Mouse (Mus musculus) adrenal gland, postnatal 14 days (tissue): Measurements from ENCODE around the gene Socs4. TPM values are rescaled to one million over a fixed set of nuclear protein-coding genes. Genes with fewer than 3 reads are reported as not detected.

Source experiments
- DNase-seq: peaks from one replicate; pipeline ENCODE4 v3.0.0; 2021; ENCODE audit warnings: mixed read lengths
- long read RNA-seq, 2 experiments: library from polyadenylated mRNA; stranded (forward); transcript quantifications; one replicate each; pipeline ENCODE4 v2.0.0; 2021
- total RNA-seq: library from RNA; stranded (reverse); gene quantifications from 2 replicates; pipeline ENCODE4 v1.2.3, GENCODE M21; 2021

Socs4 gene
- 22.7 and 24.2 TPM in 2 replicates for total RNA-seq
- long read RNA-seq, experiment 1, full-length matches to known transcripts, result 2 of 4 reads
- long read RNA-seq, experiment 1, partial matches to known transcripts, result 0 of 4 reads
- long read RNA-seq, experiment 1, other reads (novel, unspliced or antisense), result 2 of 4 reads
- long read RNA-seq, experiment 2, full-length matches to known transcripts, result 3 of 4 reads
- long read RNA-seq, experiment 2, partial matches to known transcripts, result 0 of 4 reads
- long read RNA-seq, experiment 2, other reads (novel, unspliced or antisense), result 1 of 4 reads

DNA sequence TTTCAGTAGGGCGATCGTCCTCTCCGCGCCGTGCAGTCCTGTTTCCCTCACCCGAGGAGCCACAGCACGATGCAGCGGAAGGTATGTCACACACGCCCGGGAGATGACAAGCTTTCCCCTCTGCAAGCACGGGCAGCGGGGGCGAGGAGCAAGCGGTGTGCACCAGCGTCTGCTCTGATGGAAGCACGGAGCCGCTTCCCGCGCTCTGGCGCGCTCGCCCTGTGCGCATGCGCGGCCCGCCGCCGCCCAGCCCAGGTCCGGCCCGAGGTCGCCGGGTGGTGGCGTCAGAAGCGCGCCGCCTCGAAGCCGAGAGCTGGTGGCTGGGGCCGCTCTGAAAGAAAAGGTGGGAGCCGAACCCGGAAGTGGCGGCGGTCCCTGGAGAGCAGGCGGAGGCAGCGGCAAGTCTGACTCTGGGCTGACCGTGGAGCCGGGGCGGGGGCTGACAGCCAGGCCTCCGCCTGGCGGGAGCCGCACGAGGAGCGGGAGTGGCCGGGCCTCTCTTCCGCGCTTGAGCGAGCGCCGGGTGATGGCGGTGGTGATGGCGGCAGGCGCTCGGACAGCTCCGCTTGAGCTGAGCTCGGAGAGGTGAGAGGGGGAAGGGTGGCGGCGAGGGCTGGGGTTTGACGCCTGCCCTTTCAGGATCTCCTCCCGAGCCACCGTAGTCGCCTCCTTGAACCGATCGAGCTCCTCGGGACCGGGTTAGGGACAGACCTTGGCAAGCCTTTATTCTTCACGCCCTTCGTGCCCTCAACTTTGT lies at the start of gene Socs4, which contains the start of gene Wdhd1:
TSS of gene Socs4 (plus strand) at position 295 of the 757 bp plus-strand sequence.
TSS of gene Wdhd1 (minus strand) at position 221 of the 757 bp plus-strand sequence.
- DNase-seq, result peak; percentile 98

DNA sequence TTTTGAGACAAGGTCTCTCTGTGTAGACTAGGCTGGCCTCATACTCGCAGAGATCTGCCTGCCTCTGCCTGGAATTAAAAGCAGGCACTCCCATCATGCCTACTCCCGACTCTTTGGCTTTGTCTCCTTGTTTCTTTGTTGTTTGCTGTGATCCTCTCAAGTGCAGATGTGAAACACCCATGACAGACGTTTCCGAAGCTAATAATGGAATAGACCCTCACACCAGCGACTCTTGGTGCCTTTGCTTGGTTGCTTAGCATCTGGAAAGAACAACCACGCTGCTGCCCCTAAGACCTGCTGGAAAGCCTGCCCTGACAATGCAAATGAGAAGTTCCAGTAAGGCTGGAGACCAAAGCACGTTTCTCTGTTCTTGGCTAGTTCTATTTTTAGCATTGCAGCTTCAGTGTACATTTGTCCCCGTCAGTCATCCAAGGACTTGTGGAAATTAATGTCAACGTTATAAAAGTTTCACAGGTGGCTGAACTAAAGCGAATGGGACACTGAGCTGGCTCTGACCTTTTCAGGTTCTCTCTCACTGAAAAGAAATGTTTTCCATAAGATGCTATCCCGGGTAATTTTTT lies 46.8 kb upstream of the Socs4 start:
- no peak for DNase-seq

DNA sequence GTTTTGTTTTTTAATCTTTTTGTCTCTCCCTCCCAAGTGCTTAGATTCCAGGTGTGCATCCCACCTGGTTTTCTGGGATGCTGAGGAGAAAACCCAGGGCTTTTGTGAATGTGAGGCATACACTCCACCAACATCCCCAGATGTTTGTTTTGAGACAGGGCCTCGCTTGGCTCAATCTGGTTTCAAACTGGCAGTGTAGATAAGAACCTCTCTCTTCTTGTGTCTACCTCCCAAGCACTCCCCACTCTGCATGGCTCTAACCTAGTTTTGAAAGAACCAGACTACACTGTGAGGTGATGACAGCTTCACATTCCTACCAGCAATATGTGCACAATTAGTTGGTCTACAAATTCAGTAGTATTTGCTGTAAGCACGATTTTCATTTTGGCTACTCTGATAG lies 43.1 kb upstream of the Socs4 start:
- no peak for DNase-seq

DNA sequence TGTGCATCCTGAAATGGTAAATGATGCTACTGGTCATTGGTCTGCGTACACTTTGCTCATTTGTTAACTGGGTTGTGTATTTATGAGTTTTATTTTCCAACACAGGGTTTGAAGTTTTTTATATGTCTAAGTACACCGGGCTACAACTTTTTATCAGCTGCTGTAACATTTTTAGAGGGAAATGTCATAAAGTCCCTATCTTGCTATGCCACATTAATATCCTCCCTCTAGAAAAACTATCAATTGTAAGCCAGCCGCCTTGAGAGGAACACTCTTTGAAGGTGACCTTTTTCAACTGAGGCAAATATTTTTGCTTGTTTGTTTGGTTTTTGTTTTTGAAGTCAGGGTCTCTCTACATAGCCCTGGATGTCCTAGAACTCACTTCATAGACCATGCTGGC lies 42.7 kb upstream of the Socs4 start:
- DNase-seq, result no peak

DNA sequence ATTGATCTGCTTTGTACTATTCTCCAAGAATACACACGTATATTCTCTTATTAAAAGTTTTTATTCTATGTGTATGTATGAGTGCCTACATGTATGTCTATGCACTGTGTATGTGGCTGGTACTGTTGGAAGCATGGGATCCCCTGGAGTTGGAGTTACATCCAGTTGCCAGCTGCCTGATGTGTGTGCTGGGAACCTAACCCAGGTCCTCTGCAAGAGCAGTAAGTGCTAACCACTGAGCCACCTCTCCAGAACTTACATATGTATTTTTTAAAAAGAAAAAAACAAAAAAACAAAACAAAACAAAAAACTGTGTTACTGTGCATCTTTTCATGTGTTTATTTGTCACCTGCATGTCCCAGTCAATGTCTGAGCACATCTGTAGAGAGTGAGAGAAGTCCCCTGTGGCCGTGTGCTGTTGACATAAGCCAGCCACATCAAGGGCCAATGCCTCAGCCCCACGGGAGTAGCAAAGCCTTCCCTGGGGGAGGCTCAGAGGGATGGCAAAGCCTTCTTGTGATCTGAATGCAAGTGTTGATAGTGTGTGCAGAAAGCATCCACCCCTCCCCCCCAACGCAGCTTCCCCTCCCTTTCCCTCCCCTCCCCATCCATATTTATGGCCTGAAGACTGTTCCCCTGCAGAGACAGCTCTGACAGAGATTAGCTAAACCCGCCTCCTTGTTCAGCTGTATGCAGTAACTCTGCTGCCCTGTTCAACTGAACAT lies 42.0 kb upstream of the Socs4 start:
- no peak for DNase-seq

DNA sequence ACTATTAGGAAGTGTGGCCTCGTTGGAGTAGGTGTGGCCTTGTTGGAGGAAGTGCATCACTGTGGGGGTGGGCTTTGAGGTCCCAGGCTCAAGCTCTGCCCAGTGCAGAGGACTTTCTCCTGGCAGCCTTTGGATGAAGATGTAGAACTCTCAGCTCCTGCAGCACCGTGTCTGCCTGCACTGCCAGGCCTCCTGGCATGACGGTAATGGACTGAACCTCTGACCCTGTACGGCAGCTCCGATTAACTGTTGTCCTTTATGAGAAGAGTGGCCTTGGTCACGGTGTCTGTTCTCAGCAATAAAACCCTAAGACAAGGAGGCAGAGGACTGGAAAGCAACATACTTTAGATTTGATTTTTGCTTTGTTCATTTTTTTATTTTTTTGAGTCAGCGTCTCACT lies 40.2 kb upstream of the Socs4 start:
- no peak for DNase-seq

DNA sequence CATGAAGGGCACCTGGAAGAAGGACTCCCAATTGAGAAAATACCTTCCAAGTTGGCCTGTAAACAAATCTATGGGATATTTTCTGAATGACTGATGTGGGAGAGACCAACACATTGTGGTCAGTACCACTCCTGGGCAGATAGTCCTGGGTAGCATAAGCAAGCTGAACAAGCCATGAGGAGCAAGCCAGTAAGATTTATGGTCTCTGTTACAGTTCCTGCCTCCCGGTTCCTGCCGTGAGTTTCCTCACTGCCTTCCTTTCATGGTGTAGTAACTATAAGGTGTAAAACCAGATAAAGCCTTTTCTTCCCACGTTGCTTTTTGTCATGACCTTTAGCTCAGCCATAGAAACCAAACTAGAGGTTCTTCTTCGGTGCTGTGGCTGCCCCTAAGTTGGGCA lies 39.4 kb upstream of the Socs4 start:
- DNase-seq, result no peak

DNA sequence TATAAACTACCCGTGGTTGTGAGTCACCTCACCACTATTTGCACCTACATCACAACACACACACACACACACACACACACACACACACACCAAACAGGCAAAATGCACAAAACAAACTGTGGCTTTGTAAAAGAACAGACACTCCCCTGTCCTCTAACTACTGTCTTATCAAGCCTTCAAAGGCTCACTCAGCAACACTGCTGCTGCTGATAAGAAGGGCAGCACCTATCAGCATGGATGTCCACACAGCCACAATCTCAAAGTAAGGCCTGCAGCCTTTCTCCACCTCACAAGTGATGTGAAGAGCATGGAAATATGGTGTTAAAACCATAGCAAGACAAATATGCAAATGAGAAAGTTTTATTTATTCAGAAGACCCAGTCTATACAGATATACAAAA lies 36.1 kb upstream of the Socs4 start:
- DNase-seq, result no peak

DNA sequence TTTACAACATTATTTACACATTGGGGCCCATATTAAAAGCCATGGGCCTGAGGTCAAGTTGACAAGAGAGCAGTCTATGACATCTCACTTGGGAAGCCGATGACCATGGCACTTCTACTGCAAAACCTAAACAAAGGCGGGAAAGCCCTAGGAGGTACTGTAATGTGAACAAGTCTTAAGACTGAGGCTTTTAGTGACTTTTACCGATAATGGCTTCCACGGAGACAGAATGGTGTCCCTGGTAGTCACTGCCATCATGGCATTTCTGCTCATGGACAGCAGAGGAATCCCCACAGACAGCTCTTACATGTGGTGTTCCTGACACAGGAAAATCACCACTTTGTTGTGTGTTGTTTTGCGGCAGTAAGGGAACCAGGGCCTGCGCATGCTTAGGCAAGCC lies 35.7 kb upstream of the Socs4 start:
- DNase-seq, result no peak

DNA sequence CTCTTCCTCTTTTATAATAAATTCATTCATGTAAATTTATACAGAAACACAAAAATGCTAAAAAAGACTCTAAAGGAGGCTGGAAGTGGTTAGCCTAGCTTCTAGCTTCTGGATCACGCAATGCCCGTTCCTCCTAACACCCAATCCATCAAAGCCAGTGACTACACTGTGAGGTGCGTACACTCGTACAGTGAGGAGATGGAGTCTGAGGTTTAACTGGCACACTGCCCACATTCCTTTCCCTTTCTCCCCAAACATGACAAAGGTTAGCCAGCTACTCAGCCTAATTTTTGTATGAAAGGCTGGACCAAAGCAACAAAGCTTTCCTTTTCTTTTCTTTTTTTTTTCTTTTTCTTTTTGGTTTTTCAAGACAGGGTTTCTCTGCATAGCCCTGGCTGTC lies 34.0 kb upstream of the Socs4 start:
- peak; percentile 14 for DNase-seq

DNA sequence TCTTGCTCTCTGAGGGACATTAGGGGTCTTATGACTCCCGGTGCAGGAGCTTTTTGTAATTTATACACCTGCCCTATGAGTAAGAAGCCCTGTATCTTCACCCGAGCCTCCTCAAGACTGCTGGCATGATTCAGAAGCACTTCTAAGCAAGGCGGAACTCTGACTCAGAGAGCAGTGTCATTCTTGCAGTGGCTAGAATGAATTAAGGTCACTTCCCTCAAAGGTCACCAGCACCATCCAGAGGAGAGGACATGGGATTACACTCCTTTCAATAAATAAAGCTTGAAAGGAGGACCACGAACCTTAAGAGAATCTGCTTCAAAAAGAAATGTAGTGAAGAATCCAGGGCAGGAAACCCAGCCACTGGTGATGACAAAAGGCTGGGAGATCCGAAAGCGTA lies 26.9 kb upstream of the Socs4 start:
- peak; percentile 69 for DNase-seq

DNA sequence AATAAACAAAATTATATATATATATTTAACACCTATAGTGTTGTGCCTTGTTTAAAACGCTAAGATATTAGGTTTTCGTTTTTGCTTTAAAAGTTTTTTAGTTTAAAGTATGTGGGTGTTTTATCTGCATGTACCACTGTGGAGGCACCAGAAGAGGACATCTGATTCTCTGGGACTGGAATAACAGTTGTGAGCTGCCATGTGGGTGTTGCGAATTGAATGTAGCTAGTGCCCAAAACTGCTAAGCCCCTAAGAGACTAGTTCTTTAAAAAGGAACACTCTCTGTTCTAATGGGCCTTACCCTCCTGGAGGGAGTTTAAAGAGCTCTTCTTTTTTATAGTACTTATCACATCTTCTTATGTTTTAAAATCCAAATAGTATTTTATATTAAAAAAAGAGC lies 11.9 kb upstream of the Socs4 start:
- no peak for DNase-seq

DNA sequence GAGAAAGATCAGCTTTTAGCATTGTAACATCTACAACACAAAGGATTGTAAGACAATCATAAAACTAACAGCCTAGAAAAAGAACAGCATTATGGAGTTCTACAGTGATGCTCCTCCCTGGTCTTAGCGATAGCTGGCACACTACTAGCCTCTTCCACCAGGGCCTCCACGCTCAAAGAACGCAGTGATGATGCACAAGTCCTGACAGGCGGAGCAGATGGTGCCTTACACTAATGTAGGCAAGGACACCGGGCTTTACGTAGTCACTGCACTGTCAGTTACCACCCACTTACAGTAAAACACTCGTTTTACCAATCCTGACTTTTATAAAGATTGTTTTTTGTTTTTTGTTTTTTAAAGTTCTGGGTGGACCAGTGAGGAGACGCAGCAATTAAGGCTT lies 10.9 kb upstream of the Socs4 start:
- DNase-seq, result no peak

DNA sequence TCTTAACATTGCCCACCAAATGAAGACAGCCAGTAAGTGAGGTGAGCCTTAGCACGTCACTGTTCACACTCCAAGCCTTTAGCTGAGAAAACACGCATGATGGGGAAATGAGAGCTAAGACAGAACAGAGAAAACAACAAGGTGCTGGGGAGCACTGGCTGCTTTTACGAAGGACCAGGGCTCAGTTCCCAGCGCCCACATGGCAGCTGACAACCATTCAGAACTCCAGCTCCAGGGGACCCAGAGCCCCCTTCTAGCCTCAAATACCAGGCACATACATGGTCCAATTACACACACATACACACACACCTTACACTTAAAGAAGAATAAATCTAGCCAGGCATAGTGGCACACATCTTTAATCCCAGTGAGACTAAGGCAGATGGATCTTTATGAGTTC lies 7.7 kb upstream of the Socs4 start:
- no peak for DNase-seq

DNA sequence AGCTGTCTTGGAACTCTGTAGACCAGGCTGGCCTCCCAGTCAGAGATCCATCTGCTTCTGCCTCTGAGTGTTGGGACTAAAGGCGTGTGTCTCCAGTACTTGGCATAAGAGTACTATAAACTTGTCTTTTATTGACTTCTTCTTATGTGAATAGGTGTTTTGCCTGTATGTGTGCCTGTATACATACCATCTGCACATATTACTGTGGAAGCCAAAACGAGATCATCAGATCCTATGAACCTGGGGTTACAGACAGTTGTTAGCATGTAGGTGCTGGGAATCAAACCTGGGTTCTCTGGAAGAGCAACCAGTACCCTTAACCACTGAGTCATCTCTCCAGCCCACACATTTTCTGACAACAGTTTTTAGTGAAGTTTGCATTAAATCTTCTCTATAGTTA lies 7.0 kb upstream of the Socs4 start:
- DNase-seq, result no peak

DNA sequence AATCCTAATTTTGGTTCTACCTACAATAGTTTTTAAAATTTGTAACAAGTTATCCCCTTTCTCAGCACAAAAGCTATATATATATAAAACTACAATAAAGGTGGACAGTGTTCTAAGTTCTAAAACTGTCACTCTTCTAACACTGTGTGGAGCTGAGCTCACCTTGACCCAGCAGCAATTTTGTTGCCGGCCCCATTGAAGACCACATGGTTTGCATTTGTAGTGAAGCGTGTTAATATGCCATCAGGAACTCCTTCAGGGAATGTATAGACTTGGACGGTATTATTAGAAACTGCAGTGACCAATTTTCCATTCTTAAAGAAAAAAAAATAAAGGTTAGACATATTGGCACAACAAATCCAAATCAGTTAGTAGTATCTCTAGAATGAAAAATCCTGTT lies 3.0 kb upstream of the Socs4 start:
- no peak for DNase-seq

DNA sequence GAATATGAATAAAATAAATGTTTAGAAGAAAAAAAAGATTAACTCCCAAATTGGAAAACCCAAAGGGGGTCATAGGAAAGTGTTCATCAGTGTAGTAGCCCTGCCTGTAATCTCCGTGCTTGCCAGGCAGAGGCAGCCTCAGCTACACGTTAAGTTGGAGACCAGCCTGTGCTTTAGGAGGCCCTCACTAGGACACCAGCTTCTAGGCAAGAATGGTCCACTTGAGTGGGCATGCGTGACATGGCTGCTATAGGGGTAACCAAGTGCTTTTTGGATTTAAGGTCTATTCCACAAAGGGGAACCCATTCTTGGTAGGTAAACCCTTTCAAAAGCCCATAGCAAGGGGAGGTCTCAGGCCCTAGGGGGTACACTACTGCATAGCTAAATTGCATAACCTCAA lies 1.3 kb upstream of the Socs4 start:
- no peak for DNase-seq

DNA sequence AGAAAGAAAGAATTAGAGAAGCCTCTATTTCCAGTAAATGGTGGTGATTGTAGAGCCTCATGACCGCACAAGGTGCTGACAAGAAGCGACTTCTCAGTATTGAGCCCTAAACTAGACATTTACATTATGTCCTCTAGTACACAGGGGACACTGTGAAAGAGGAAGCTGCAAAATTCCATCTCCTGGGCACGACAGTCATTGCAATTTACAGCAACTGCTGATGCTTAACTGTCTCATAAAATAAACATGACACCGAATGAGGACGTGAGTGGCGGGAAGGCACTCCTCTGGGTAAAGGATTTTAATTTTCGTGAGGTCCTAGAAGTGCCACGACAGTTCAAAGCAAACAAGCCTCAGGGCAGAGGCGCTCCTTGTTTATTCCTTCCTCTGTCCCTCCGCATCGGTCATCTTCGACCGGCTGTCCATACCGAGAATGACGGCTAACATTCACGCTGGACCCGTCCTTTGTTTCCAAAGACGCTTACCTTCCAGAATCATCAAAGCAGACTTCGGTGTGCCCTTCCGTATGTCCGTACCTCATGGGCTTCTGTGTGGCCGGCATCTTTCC lies 611 bp upstream of the Socs4 start:
- peak; percentile 17 for DNase-seq

DNA sequence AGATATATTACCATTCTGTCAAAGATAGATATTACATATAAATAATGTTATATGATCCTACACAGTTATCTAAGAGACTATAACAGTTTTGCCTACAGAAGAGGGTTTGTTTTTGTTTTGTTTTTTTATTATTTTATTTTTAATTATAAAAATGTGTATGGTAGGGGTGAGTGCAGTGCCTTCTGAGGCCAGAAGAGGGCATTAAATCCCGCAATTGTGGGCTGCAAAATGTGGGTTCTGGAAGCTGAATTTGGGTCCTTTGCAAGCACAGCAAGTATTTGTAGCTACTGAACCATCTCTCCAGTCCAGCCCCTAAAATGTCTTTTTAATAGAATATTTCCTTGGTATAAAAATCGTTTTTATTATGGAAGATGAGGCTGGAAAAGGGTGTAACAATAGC lies 2.3 kb downstream of the Socs4 start:
- DNase-seq, result no peak

DNA sequence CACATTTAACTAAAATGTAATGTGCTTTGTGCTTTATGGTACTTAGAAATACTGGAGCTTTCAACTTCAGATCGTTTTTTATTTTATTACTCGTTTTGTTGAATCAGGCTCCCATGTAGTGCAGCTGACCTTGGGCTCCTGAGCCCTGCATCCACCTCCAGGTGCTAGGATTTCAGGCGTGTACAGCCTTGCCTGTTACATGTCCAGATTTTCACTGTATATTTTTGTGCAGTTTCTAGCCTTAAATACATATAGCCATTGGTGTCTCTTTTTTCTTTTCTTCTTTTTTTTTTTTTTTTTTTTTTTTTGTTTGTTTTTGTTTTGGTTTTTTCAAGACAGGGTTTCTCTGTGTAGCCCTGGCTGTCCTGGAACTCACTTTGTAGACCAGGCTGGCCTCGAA lies 4.8 kb downstream of the Socs4 start:
- no peak for DNase-seq

DNA sequence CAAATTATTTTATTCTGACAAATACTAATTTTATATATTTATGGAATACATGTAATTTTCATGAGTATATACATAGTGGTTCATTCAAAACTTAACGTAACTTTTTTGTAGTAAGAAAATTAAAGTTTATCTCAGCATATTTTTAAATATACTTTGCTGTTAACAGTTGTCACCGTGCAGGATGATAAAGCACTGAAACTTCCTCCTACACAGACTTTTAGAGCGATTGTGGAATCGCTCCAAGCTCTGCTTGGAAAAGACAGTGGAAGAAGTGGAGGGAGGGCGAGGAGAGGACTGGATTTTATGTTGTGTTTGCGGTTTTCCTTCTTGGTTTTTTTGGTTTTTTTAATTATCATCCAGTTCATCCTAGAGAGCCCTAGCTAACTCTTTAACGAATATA lies 6.8 kb downstream of the Socs4 start:
- DNase-seq, result no peak

DNA sequence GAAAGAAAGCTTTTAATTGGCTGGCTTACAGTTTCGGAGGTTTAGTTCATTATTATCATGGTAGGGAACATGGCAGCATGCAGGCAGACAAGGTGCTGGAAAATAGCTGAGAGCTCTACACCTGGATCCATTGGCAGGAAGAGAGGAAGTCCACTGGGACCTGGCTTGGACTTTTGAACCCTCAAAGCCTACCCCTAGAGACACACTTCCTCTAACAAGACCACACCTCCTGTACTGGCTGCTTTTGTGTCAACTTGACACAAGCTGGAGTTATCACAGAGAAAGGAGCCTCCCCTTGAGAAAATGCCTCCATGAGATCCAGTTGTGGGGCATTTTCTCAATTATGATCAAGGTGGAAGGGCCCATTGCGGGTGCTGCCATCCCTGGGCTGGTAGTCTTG lies 8.5 kb downstream of the Socs4 start:
- DNase-seq, result no peak

DNA sequence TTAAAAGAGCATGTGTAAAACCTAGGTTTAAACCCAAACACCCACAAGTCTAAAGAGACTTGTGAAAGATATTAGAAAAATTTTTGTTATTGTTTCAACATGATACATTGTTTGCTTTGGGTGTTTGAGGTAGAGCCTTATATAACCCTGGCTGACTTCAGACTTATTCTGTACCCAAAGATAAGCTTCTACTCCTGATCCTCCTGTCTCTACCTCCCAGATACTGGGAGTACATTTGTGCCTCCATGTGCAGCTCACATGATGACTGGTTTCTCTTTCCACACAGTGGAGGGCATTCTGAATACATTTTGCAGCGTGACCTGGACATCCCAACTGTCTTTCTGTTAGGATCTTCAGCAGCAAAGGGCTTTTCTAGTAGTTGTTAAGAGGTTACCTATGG lies 9.5 kb downstream of the Socs4 start:
- DNase-seq, result no peak
